Mouse (Mus musculus) urinary bladder, postnatal 4 days (tissue): ENCODE measurements around the gene Pdzd2.

Experiments
- DNase-seq, 2 experiments: peaks; one replicate each; pipeline ENCODE4 v3.0.0; 2021 to 2022; ENCODE audit warnings: low spot score in 2 of 2

The Pdzd2 gene

DNA sequence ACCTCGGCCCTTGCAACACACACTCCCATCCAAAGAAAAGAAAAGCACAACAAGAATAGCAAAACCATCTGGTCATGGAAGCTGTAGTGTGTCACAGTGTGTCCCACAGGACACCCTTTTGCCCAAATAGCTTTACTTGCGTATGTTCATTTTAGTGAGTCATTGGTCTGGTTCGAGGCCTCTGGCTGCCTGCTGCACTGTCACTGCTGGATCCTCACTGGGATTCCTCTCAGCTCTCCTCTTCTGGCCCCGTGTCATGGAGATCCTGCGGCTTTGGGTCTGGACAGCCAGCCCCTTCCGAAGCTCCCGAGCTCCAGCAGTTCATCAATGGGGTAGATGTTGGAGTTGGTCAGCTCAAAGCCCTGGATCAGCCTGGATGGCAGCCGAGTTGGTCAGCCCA is 421.3 kb downstream of the Pdzd2 start:
- DNase-seq, result no peak

DNA sequence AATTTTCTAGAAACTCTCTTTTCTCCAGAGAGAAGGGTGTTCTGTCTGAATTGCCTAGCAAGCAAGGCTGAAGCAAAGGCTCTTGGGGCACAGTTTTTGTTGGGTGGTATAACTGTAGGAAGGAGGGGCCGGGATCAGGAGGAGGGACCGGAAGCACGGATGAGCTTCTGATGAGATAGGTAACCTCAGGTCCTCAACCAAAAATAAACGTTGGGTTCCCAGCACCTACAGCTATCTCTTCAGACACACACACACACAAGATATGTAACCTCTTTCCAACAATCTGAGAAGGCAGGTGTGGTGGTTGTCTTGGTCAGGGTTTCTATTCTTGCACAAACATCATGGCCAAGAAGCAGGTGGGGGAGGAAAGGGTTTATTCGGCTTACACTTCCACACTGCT is 422.4 kb downstream of the Pdzd2 start:
- DNase-seq, result no peak

DNA sequence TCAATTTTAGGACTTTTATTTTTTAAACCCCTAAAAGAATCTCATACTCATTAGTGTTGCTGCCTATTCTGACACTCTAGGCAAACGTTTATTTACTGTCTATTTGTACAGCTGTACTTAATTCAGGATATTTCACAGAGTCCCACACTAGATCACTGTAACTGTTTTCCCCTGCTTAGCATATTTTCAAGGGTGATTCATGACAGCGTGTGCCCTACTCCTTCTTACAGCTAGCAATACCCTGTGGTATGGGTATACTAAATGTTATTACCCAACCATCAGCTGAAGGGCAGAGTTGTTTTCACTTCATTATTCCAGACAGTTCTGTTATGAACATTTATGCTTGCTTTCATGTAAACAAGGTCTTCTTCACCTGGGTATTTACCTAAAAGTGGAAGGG is 423.7 kb downstream of the Pdzd2 start:
- no peak for DNase-seq

DNA sequence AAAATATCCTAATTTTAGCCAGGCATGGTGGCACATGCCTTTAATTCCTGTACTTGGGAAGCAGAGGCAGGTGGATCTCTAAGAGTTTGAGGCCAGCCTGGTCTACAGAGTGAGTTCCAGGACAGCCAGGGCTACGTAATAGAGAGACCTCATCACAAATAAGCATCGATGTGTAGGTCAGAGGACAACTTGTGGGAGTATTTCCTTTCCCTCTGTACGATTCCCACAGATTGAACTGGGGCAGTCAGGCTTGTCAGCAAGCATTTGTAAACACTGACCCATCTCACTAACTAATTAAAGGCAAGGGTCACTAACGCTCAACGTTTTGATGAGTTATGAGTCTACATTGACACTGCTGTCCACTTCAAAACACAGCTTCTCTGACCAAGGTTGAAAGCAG is 425.1 kb downstream of the Pdzd2 start:
- no peak for DNase-seq

DNA sequence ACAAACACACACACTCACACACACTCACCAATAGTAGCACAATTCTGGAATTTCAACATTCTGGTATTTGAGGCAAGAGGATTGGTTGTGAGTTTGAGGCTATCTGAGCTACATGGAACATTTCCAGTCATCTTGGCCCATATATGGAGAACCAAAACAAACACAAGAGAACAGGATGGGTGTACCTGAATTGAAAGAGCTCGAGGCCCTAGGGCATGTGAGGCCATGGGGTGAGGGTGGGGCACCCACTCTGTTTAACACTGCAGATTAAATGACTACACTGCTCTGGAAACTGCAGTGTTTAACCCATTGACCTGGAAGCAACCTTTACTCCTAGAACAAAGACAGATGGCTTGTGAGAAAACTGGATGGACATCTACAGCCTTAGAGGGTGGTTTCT is 426.5 kb downstream of the Pdzd2 start:
- no peak for DNase-seq

DNA sequence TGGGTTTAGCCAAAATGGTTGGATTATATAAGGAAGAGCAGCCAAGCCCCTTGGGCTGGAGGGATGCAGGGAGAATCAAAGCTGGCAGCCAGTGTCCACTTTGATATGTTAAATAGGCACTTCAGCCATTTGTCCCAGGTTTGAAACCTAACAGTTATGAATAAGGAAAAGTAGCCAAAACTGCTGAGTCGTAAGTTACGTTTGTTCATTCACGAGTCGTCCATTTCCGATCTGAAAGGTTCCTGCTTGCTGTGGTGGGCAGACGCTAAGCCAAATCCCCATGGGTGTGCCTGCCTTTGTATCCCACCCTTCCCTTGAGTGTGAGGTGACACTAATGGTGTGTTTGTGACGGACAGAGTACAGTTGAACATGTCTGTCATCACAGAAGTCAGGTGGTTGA is 428.3 kb downstream of the Pdzd2 start:
- DNase-seq, result no peak

DNA sequence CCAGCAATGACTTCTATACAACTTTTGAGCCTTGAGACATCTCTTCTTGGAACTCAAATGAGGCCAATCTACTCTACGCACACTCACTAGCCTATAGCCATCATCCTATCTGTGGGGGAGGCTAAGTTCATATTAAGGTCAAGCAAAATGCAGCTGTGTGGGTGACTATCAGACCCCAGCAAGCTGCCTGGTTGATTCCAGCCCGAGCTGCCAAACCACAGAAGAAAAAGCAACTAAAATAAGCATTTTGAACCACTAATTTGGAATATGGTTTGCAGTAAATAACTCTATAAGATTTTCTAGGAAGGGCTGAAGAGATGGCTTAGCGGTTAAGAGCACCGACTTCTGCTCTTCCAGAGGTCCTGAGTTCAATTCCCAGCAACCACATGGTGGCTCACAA is 429.0 kb downstream of the Pdzd2 start:
- no peak for DNase-seq
